Mouse (Mus musculus): Measurements from ENCODE around the gene Fto.

The Fto gene

DNA sequence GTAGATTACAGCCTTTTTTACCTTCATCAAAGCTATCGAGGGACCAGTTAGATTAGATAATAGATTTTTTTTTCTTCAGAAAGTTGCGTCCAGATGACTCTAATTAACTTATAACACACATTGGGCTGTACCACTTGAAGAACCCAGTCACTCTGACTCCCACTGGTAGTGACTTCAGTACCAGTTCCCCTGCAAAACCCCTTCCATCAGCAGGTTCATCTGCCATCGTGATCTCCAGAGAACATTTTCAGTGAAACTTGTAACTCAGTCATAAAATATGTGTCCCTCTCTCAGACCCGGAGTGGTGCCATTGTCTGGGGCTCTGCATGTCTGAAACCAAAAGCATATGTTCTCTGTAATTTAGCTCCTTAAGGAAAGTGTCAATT, 211.5 kb downstream of the Fto start:
- DNase-seq (ENCODE audit: low spot score in 2 of 2), result no peak

GRCm38 (mm10) chr8:91525342-91525817, 212.1 kb downstream of the Fto start:
- no peak for DNase-seq (ENCODE audit: low spot score in 2 of 2)

- DNase-seq (ENCODE audit: low spot score in 2 of 2), result peak; percentile 49 to 57
Observed at GRCm38 (mm10) chr8:91528967-91529366, 215.6 kb downstream of the Fto start.

GRCm38 (mm10) chr8:91529699-91530098, 216.4 kb downstream of the Fto start:
- no peak for DNase-seq (ENCODE audit: low spot score in 2 of 2)

GRCm38 (mm10) chr8:91530656-91531055, 217.3 kb downstream of the Fto start:
- no peak for DNase-seq (ENCODE audit: low spot score in 2 of 2)

DNA sequence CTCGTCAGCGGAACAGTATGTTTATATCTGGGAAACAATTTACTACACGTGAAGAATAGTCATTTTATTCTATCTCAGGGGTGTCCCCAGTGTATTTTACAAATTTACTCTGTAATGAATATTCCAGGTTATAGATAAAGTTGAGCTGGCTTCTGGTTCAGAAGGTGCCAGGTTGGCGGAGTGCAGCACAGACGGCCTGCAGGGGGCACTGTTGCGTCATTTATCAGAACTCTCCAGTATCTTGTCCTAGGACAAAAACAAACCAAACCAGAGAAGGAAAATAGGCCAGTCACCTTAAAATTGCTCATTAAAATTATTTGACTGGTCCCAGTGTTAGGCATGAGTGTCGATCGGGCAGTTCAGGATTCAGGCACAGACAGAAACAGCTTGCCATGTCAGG, 218.6 kb downstream of the Fto start:
- DNase-seq (ENCODE audit: low spot score in 2 of 2), result peak; percentile 76 to 79

GRCm38 (mm10) chr8:91532671-91533436, 219.5 kb downstream of the Fto start:
- DNase-seq (ENCODE audit: low spot score in 2 of 2), result peak in 1 of 2 experiments; percentile 32

DNA sequence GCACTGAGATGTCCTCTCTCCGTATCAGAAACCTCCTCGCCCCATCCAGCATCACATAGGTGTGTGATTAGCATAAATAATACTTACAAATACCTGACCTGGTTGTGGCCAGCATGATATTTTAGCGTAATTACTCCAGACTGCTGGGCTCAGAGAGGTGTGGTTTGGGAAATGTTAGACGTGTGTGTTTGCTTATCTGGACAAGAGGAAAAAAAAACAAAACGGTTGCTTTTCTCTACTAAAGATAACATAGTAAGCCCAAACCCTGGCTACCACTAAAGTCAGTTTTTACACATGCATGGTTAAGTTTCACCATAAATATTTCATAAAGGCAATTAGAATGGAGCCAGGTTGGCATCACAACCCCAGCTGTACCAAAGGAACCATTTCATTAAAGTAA, 221.4 kb downstream of the Fto start:
- no peak for DNase-seq (ENCODE audit: low spot score in 2 of 2)

DNA sequence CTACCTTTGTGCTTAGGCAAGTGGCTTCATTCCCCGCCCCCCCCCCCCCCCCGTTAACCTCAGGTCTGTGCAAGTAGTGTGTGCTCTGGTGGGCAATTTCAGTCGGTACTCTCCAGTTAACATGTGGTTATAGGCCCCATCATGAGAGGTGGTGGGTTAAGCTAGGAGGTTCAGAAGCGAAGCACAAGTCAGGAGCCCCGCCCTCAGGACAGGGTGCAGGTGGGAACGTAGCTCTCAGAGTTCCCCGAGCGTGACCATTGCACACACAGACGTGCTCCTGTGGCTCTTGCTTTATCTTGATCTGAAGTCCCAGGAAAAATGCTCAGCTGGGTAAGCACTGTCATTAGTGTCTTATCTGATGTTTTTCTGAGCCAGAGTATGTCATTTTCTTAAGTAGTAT, 224.8 kb downstream of the Fto start:
- no peak for DNase-seq (ENCODE audit: low spot score in 2 of 2)

GRCm38 (mm10) chr8:91538892-91539291, 225.6 kb downstream of the Fto start:
- no peak for DNase-seq (ENCODE audit: low spot score in 2 of 2)

GRCm38 (mm10) chr8:91539586-91539985, 226.3 kb downstream of the Fto start:
- DNase-seq (ENCODE audit: low spot score in 2 of 2), result no peak

- DNase-seq (ENCODE audit: low spot score in 2 of 2), result no peak
Observed at GRCm38 (mm10) chr8:91541229-91541628, 227.9 kb downstream of the Fto start.

GRCm38 (mm10) chr8:91545561-91545960, 232.2 kb downstream of the Fto start:
- DNase-seq (ENCODE audit: low spot score in 2 of 2), result no peak

- no peak for DNase-seq (ENCODE audit: low spot score in 2 of 2)
Observed at GRCm38 (mm10) chr8:91546599-91546998, 233.3 kb downstream of the Fto start.

DNA sequence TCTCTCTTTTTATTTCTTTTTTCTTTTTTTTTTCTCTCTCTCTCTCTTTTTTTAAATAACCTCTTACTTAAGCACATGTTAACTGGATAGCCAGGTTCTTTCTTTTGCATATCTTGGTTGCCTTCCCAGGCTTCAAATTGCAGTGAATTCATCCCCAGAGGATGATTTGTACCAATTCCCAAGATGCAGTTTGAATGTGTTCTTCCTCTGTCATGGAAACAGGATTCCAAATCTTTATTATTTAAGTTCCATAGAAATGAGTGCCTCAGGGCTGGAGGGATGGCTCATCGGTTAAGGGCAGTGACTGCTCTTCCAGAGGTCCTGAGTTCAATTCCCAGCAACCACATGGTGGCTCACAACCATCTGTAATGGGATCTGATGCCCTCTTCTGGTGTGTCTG, 236.8 kb downstream of the Fto start:
- no peak for DNase-seq (ENCODE audit: low spot score in 2 of 2)

DNA sequence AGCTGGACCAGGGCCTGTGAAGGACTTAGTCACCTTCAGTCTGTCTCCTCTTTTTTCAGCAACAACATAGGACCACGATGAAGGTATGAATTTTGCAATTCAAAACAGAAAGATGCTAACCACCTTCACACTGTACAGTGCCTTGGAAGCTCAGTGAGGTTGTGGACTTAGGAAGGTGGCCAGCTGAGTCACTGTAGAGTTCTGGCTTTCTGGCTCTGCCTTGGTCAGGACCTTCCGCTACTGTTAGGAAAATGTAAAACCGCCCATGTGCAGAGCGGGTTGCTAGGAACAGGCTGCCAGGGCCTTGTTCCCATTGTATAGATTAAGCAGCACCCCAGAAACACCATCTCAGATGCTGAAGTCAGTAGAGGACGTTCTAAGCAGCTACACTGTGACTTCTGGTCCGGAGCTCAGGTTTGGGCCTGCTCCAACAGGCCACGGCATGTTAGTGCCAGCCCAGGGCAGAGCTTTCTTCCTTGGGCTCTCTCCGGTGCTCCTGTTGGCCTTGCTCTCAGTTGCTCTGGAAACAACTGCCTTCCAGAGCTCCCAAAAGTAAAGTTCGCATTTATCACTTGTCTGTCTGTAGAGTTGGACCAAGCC, 237.9 kb downstream of the Fto start:
- no peak for DNase-seq (ENCODE audit: low spot score in 2 of 2)

DNA sequence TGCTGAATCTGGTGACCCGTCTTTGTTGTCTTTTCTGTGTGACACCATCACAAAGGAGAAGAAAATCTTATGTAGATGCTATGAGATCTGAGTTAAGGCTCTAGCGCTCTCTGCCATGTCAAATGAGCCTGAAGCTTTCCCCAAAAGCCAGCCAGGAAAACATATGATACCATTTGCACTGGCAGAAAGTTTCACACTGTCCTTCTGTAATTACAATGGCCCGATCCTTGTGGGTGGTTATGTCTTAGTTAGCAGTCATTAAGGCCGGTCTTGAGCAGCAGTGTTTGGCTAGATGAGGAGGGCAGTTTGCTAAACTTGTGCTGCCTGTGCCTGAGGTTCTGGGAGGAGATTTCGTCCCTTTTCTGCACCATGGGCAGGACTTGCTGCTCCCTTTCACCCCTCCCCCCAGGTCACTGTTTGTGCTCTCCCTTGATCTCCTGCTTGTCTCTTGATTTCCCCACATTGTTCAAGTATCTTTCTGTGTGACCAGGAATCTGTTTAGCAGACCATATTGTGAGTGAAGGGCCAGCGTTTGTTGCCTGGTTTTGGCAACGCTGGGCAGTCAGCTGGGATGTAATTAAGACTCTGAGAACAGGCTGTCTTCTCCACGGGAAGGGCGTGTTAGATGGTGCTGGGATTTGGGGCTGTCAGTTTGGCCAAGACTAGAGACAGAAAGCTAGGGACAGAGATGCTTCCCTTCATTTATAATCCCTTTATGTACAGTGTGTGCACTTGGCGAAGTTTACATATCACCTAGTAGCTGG, 238.6 kb downstream of the Fto start:
- DNase-seq (ENCODE audit: low spot score in 2 of 2), result peak in 1 of 2 experiments; percentile 40

- DNase-seq (ENCODE audit: low spot score in 2 of 2), result no peak
Observed at GRCm38 (mm10) chr8:91552635-91553034, 239.3 kb downstream of the Fto start.

DNA sequence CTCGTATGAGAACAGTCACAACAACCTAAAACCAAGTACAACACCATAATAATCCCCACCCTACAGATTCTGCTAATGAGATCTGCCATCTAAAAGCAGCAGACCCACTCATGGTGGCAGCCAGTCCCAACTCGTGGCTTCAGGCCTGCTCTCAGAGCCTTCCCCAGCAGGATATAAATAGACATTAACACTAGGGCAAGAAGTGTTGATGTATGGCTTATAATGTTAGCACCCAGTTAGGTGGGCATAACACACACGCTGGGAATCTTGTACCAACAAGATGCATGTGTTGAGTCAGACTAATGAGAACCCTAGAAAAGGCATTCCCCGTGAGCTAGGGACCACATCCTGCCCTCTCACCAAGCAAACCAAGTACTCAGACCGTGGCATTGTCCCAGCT, 240.1 kb downstream of the Fto start:
- DNase-seq (ENCODE audit: low spot score in 2 of 2), result no peak

GRCm38 (mm10) chr8:91557041-91557587, 243.8 kb downstream of the Fto start:
- DNase-seq (ENCODE audit: low spot score in 2 of 2), result no peak

GRCm38 (mm10) chr8:91558408-91558807, 245.1 kb downstream of the Fto start:
- DNase-seq (ENCODE audit: low spot score in 2 of 2), result no peak

DNA sequence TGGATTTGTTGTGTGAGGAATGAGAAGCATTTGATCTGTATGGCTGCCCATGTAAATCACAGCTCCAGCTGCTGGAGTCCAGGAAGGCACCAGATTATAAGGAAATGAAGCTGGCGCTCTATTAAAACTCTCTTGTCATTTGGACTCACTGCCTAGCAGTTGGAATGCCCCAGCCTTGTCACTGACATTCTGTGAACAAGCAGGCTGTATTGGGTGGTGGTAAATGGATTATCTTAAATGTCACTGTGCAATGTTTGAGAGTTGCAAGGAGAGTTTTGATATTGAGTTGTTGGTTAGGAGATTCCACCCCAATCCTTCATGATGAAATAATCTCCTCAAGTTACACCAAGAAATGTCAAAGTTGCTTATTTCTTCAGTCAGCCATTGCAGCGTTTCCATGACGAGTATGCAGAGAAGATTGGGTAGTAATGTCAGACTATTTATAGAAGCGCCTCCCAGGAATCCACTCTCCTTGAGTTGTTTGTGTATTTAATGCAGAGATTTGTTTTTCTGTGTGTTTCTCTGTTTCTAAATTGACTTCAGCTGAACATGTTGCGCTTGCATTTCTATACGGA, 246.8 kb downstream of the Fto start:
- DNase-seq (ENCODE audit: low spot score in 2 of 2), result no peak

All from right cerebral cortex, adult 2 months (tissue).